Mouse (Mus musculus): Measurements from ENCODE around the gene Cdc42ep3. TPM values are rescaled to one million over a fixed set of nuclear protein-coding genes. Genes with fewer than 3 reads are reported as not detected.

Gene Cdc42ep3
- polyA plus RNA-seq, 1 experiment from 2014 or later: 62.2 TPM

DNA sequence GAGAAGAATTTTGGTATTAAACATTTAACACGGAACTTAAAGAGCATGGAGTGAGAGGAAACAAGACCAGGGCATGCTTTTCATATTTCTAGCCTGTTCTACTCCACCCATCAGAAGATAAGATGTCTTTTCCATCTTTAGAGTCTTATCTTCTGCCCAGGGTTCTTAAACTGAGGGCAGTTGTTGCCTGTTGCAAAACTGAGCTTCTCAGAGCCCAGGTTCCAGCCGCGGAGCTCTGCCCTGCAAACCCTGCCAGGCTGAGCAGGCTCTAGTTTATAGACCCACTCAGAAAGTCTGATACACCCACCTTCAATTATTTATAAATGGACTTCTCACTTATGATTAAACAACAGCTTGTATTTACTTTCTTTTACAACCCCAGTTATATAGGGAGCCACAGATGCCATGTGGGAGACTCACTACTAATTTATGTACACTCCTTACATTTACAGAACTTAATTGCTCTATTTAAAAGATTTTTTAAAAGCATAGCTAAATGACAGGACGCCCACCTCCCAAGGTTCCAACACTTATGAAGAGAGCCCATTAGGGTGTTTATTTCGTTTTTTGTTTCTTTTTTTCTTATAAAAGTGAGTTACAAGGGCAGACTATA is 11.5 kb downstream of the Cdc42ep3 start:
- Histone ChIP-seq H3K4me3 (replicated peaks) (peak overlapping the region; percentile 22), H3K9me3 (replicated peaks) (no peaks in the 10 kb centered on the region), H3K9ac (peak overlapping the region; percentile 25), H3K4me2 (peak overlapping the region; percentile 60), H3K27me3 (no peaks in the 10 kb centered on the region), H3K4me1 (replicated peaks) (peaks cover 85% of the 10 kb centered on the region), H3K27ac (replicated peaks) (peak overlapping the region; percentile 64), H3K36me3 (replicated peaks) (peaks cover 91% of the 10 kb centered on the region)
- WGBS (ENCODE audit: insufficient replicate concordance): 32% methylated on average over 5 of the region's 5 CpGs
- peak; percentile 76 for ATAC-seq (ENCODE audit: insufficient read depth)

GRCm38 (mm10) chr17:79342639-79343333 is 12.1 kb downstream of the Cdc42ep3 start:
- ATAC-seq (ENCODE audit: insufficient read depth): no peak
- Histone ChIP-seq H3K27ac (replicated peaks) (peak overlapping the region; percentile 64), H3K36me3 (replicated peaks) (peaks cover 91% of the 10 kb centered on the region), H3K4me3 (replicated peaks) (peak overlapping the region; percentile 22; the same call in 1 of the 2 replicates), H3K9ac (peak overlapping the region; percentile 25), H3K4me2 (peak overlapping the region; percentile 60), H3K4me1 (replicated peaks) (peaks cover 80% of the 10 kb centered on the region), H3K9me3 (replicated peaks) (no peaks in the 10 kb centered on the region), H3K27me3 (no peaks in the 10 kb centered on the region)
- WGBS (ENCODE audit: insufficient replicate concordance): 73% methylated on average over 3 of the region's 3 CpGs

DNA sequence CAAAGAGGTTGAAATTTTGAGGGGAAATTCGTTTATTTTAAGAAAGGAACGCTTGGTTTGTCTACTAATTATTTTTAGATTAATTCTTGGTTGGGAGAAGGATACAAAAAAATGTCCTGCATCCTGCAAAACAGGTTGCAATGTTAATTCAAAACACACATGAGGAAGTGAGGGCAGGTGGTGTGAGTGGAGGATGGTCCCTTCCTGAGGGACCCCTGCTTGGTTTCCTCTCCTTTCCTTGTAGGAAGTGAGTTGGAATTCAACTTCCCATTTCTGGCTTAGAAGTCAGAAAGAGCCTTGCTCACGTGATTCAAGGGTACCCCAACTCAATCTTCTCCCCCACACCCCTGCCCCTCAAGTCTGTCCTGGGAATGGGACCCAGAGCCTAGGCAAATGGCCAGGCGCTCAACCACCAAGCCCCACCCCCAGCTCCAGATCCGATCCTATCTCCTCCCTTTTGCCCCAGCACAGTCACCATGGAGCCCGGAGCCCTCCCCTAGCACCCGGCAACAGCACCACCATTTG is 12.9 kb downstream of the Cdc42ep3 start:
- ATAC-seq (ENCODE audit: insufficient read depth): no peak
- H3K36me3 ChIP-seq (replicated peaks): peaks cover 91% of the 10 kb centered on the region

GRCm38 (mm10) chr17:79337494-79337893 is 17.4 kb downstream of the Cdc42ep3 start:
- H3K27me3 ChIP-seq: no peaks in the 10 kb centered on the region
- no peaks in the 10 kb centered on the region for H3K9me3 ChIP-seq (replicated peaks)
- H3K4me2 ChIP-seq: no peak overlapping the region
- H3K9ac ChIP-seq: no peak overlapping the region
- H3K4me1 ChIP-seq (replicated peaks): peaks cover 56% of the 10 kb centered on the region
- no peak overlapping the region for H3K27ac ChIP-seq (replicated peaks)
- no peak for ATAC-seq (ENCODE audit: insufficient read depth)
- WGBS (ENCODE audit: insufficient replicate concordance): 87% methylated on average over 3 of the region's 3 CpGs
- no peak overlapping the region for H3K4me3 ChIP-seq (replicated peaks)
- H3K36me3 ChIP-seq (replicated peaks): peaks cover 98% of the 10 kb centered on the region

More for the DNA sequence above, 12.9 kb downstream of the Cdc42ep3 start:
- Histone ChIP-seq H3K4me2 (no peak overlapping the region), H3K9ac (no peak overlapping the region), H3K4me1 (replicated peaks) (peaks cover 76% of the 10 kb centered on the region), H3K4me3 (replicated peaks) (no peak overlapping the region), H3K27me3 (no peaks in the 10 kb centered on the region), H3K27ac (replicated peaks) (no peak overlapping the region), H3K9me3 (replicated peaks) (no peaks in the 10 kb centered on the region)
- WGBS (ENCODE audit: insufficient replicate concordance): 54% methylated on average over 7 of the region's 7 CpGs

DNA sequence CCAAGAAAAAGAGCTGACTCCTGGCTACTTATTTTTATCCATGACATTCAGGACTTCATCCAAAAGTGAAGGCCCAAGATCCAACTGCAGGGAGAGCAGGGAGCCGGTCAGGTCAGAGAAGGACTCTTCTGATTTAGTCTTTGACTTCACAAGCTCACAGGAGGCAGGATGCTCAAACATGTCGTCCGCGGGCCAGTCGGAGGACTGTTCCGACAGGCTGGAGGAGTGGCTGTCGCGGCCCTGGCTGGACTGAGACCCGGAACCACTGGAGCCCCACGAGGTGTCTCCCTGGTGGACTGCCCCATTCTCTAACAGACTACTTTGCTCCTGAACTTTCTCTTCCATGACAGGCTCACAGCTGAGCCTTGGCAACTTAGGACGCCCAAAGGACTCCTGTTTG is 20.2 kb downstream of the Cdc42ep3 start:
- no peak for ATAC-seq (ENCODE audit: insufficient read depth)
- no peaks in the 10 kb centered on the region for H3K9me3 ChIP-seq (replicated peaks)
- no peak overlapping the region for H3K4me2 ChIP-seq
- H3K4me3 ChIP-seq (replicated peaks): no peak overlapping the region
- no peak overlapping the region for H3K9ac ChIP-seq
- no peak overlapping the region for H3K27ac ChIP-seq (replicated peaks)
- peaks cover 93% of the 10 kb centered on the region for H3K36me3 ChIP-seq (replicated peaks)
- no peaks in the 10 kb centered on the region for H3K27me3 ChIP-seq
- WGBS (ENCODE audit: insufficient replicate concordance): 90% methylated on average over 11 of the region's 11 CpGs
- peaks cover 42% of the 10 kb centered on the region for H3K4me1 ChIP-seq (replicated peaks)

DNA sequence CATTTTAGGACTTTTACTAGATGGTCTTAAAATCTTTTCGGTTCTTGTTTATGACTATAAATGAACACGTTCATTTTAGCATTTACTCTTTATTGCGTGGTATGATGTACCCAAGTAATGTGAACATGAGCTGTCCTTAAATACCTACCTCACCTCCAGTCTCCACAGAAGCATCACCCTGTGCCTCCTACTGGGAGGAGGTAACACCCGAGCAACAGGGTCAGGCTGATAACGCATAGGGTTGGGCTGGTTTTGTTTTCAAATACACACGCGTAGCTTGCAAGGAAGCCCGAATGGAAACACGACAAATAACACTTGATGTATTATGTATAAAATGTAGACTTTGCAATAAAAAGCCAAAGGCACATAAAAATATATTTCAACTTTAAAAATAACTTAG is 21.2 kb downstream of the Cdc42ep3 start:
- peak; percentile 59 for ATAC-seq (ENCODE audit: insufficient read depth)
- WGBS (ENCODE audit: insufficient replicate concordance): 61% methylated on average over 9 of the region's 9 CpGs
- Histone ChIP-seq H3K9ac (no peak overlapping the region), H3K27me3 (no peaks in the 10 kb centered on the region), H3K4me1 (replicated peaks) (peaks cover 33% of the 10 kb centered on the region), H3K9me3 (replicated peaks) (no peaks in the 10 kb centered on the region), H3K27ac (replicated peaks) (no peak overlapping the region), H3K4me2 (no peak overlapping the region), H3K36me3 (replicated peaks) (peaks cover 83% of the 10 kb centered on the region), H3K4me3 (replicated peaks) (no peak overlapping the region)

- Histone ChIP-seq H3K36me3 (replicated peaks) (peaks cover 75% of the 10 kb centered on the region), H3K9ac (no peak overlapping the region)
- whole genome bisulfite sequencing (ENCODE audit: insufficient replicate concordance): 64% methylated on average over 3 of the region's 3 CpGs
These were observed 22.0 kb downstream of the Cdc42ep3 start for GRCm38 (mm10) chr17:79332864-79333263.

GRCm38 (mm10) chr17:79330397-79330796 is 24.5 kb downstream of the Cdc42ep3 start:
- Histone ChIP-seq H3K4me3 (replicated peaks) (no peak overlapping the region), H3K27ac (replicated peaks) (no peak overlapping the region), H3K4me1 (replicated peaks) (peaks cover 26% of the 10 kb centered on the region), H3K4me2 (no peak overlapping the region), H3K27me3 (peaks cover 8% of the 10 kb centered on the region; the same call in 1 of the 2 replicates), H3K36me3 (replicated peaks) (peaks cover 50% of the 10 kb centered on the region), H3K9me3 (replicated peaks) (no peaks in the 10 kb centered on the region), H3K9ac (no peak overlapping the region)
- 94% methylated on average over 2 of the region's 2 CpGs for WGBS (ENCODE audit: insufficient replicate concordance)
- no peak for ATAC-seq (ENCODE audit: insufficient read depth)

More at GRCm38 (mm10) chr17:79332864-79333263, 22.0 kb downstream of the Cdc42ep3 start:
- Histone ChIP-seq H3K9me3 (replicated peaks) (no peaks in the 10 kb centered on the region), H3K4me2 (no peak overlapping the region), H3K4me1 (replicated peaks) (peaks cover 30% of the 10 kb centered on the region), H3K27ac (replicated peaks) (no peak overlapping the region), H3K4me3 (replicated peaks) (no peak overlapping the region), H3K27me3 (no peaks in the 10 kb centered on the region)
- ATAC-seq (ENCODE audit: insufficient read depth): no peak

DNA sequence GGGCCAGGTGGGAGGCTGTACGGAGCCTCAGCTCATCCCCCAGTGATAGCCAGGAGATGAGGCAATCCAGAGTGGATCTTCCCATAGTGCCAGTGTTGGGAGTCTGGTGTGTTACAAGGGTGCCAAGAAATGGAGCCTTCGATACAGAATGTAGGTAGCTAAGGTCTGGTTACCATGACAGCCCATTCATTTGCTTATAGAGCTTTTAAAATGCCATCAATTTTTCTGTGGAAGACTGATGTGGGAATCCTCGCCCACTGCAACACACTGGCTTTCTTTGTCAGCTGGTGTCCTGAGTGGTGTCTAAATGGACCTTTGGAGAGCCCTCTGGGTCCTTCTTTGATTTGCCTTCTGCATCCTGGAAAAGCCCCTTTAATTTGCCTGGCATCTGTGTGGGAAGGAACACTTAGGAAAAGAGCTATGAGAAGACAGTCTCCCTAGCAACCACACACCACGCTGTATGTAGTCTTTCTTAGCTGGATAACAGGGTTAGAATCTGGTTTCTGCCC is 28.0 kb downstream of the Cdc42ep3 start:
- WGBS (ENCODE audit: insufficient replicate concordance): 65% methylated on average over 4 of the region's 4 CpGs
- H3K4me3 ChIP-seq (replicated peaks): no peak overlapping the region
- no peak overlapping the region for H3K27ac ChIP-seq (replicated peaks)
- ATAC-seq (ENCODE audit: insufficient read depth): no peak
- peaks cover 8% of the 10 kb centered on the region; the same call in 1 of the 2 replicates for H3K27me3 ChIP-seq
- H3K36me3 ChIP-seq (replicated peaks): peaks cover 16% of the 10 kb centered on the region
- H3K4me1 ChIP-seq (replicated peaks): no peaks in the 10 kb centered on the region
- no peak overlapping the region for H3K9ac ChIP-seq
- H3K9me3 ChIP-seq (replicated peaks): no peaks in the 10 kb centered on the region
- no peak overlapping the region for H3K4me2 ChIP-seq

GRCm38 (mm10) chr17:79317085-79317751 is 37.7 kb downstream of the Cdc42ep3 start:
- Histone ChIP-seq H3K36me3 (replicated peaks) (no peaks in the 10 kb centered on the region), H3K9ac (no peak overlapping the region), H3K4me1 (replicated peaks) (no peaks in the 10 kb centered on the region), H3K27ac (replicated peaks) (no peak overlapping the region), H3K4me3 (replicated peaks) (no peak overlapping the region), H3K27me3 (no peaks in the 10 kb centered on the region), H3K9me3 (replicated peaks) (no peaks in the 10 kb centered on the region), H3K4me2 (no peak overlapping the region)
- 70% methylated on average over 12 of the region's 12 CpGs for WGBS (ENCODE audit: insufficient replicate concordance)
- ATAC-seq (ENCODE audit: insufficient read depth): no peak

Measured in liver, embryonic 15.5 days (tissue).